Mouse (Mus musculus): Measurements from ENCODE around the gene Gpx3.
A peak's percentile ranks its signal among the peaks of the same experiment; 100 is the strongest.
"Not testable (repeated sequence)": the region's sequence is repeated elsewhere in the genome, so short reads cannot be mapped to it uniquely, and the experiment has no call there.

Gpx3 gene

DNA sequence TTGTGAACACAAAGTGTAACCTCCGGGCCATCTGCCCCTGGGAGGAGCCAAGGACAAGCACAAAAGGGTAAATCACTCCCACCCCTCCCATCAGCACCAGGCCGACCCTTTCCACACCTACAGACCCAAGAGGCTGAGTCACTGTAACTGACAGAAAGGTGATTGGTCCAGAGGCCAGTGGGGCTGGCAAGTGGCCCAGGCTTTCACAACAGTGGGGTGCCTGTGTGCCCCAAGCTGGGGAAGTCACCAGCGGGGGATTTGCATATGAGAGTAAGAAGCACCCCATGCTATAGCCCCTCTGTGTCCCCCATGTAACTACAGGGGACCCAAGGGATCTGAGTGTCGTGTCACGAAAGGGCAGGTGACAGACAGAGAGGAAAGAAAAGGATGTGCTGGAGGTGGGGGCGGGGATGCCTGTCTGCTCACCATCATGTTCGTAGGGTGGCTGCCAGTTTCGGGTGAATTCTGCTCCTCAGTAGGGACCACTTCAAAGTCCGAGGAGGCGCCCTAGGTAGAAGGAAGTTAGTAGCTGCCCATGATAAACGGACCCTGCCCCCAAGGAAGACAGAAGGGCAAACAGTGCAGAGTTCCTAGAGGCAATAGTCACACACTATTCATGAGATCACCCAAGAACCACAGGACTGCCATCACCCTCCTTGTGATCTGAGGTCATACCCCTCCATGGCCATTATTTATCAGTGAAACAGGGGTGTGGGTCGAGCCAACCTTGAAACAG lies 34.0 kb downstream of the Gpx3 start:
- no peak for ATAC-seq (ENCODE audit: low TSS enrichment)

DNA sequence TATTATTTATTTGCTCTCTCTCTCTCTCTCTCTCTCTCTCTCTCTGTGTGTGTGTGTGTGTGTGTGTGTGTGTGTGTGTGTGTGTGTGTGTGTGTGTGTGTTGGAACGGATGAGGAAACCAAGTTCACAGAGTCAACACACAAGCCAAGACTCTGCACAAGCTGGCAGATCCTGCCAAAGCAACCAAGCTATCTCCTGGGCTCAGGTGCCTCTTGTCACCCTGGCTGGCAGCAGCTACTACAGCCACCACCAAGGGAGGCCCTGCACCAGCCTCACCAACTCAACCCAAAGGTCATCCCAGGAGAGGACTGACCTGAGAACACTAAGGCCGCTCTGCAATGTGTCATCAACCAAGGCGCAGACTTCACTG lies 34.5 kb downstream of the Gpx3 start:
- ATAC-seq (ENCODE audit: low TSS enrichment): no peak

DNA sequence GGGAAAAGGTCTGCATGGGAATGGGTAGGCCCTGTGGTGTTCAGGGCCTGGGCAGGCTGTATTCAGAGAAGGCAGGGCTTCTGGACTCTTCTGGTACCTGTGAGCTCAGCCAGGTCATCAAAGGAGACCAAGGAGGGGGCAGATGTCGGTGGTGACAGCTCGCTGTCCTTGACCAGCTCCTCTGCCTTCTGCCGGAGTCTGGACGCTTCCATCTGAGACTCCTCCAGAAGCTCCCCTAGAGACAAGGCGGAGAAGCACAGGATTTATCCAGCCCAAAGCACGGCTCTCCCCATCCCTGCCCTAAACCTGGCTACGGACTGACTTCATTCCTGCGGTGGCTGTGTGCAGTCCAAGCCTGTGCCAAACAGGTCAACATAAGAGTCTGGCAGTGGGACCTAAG lies 37.2 kb downstream of the Gpx3 start:
- 0 out of 2 replicates have a peak, but pooled peaks have one; percentile 42 for ATAC-seq (ENCODE audit: low TSS enrichment)

DNA sequence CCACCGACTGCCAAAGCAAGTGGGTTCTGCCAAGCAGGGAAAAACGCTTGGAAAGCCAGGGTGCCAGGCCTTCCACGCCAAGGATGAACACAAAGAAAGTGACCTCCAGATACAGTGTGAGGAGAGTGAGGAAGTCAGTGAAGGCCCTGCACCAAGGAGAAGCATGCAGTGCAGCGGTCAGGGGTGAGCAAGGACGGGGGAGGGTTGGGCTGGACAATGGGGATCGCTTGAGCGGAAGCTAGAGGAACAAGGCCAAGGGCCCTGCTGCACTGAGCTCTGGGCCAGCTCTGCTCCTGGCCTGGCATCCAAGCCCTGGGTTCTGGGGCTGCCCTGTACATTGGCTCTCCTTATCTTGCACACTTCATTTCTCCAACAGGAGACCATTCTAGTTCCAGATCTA lies 37.8 kb downstream of the Gpx3 start:
- ATAC-seq (ENCODE audit: low TSS enrichment): no peak

DNA sequence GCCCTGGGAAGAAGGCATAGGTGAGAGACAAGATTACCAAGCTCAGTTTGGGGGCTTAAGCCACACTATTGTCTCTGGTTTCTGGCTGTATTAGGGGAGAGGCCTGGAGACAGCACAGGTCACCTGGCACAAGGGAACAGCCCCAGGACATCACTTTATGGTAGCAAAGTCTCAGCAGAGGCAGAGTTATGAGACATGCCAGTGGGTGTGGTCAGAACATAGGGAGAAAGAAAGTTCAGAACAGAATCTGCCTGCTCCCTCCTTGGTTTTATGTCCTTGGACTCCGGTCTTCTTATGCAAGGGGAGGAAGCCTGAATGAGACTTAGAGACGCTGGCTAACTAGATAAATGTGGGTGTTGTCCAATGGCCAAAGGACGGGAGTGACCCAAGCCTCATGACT lies 42.4 kb downstream of the Gpx3 start:
- no peak for ATAC-seq (ENCODE audit: low TSS enrichment)

DNA sequence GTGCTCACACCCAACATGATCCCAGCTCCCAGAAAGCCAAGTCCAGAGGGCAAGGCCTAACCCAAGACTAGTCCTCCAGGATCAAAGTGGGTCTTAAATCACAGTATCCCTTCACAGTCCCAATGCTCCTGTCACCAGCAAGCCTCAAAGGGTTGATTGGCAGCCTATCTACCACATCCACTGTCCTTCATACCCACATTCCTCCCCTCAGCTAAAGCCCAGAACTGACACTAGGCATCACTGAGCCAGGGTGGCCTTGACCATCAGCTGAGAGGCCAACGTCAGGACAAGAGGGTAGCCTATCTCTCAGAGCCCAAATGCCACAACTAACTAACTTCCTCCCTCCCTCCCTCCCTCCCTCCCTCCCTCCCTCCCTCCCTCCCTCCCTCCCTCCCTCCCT lies 47.5 kb downstream of the Gpx3 start:
- ATAC-seq (ENCODE audit: low TSS enrichment): no peak

DNA sequence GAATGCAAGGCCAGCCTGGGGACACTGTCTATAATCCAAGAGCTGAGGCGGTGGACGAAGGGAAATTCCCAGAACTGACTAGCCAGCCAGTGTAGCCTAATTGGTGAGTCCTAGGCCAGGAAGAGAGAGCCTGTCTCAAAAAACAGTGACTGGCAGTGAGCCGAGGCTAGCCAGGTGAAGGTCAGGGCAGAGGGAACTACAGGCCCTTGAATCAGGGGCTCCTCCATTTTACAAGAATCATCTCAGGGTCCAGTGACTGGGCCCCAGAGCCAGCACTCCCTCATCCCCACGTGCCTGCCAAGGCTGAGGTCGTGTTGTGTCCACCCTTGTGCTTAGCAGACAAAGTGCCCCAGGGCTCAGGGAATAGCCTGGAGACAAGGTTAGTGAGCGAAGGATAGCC lies 48.4 kb downstream of the Gpx3 start:
- no peak for ATAC-seq (ENCODE audit: low TSS enrichment)

DNA sequence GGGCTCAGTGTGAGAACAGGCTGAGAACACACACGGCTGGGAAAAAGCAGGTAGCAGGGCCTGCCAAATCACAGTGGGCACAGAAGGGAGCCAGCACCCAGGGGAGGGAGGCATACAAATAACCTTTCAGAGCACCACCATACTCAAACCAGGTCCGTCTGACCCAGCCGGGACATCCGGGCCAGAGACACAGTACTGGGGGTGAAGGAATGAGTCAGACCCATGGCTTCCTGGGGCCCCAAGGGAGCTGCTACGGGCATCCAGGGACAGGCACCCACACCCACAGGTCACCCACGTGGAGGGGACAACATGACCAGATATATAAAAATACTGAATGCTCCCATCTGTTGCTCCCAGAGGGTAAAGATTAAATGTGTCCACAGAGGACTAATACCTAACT lies 50.4 kb downstream of the Gpx3 start:
- no peak for ATAC-seq (ENCODE audit: low TSS enrichment)

DNA sequence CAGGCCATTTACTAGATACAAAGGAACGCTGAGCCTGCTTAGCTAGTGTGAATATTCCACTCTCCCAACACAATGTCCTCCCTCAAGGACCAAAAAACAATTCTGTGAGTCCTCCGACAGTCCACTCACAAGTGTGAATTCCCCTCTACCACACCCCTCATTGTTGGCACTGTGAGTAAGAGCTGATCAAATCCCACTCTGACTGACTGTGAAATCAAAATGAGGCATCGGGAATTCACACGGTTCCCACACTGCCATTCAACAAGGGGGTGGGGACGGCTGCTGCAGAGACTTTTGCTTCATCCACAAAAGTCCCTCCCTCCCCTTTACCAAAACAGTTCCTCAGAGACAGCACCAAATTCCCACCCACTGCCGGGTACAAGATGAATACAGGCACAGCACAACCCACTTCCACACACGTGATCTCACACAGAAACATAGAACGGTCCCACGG lies 51.8 kb downstream of the Gpx3 start:
- ATAC-seq (ENCODE audit: low TSS enrichment): peak; percentile 51

DNA sequence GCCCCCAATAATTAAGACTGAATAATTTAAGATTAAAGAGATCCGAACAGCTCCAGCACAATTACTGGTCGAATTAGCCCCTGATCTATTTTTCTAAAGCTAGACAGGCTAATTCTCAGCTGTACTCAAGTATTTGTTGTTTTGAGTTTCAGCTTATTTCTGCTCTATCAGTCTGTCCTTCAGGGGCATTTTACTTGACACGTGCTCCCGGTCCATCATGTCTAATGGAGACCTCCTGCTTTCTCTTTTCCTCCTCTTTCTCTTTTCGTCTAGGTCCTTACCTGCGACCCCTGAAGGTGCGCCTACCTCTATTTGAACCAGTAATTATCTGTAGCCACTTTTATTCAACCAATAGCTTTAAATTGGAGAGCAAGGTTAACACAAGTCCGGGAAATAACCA lies 52.5 kb downstream of the Gpx3 start:
- ATAC-seq (ENCODE audit: low TSS enrichment): no peak

DNA sequence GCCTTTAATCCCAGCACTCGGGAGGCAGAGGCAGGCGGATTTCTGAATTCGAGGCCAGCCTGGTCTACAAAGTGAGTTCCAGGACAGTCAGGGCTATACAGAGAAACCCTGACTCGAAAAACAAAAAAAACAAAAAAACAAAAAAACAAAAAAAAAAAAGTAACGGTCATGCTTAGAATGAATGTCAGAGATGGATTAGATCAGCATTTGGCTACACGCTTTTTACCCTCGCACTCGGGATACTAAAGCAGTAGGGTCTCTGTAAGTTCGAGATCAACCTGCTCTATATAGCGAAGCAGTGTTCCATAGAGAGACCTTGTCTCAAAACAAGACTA lies 53.1 kb downstream of the Gpx3 start:
- not testable (repeated sequence) for ATAC-seq (ENCODE audit: low TSS enrichment)

DNA sequence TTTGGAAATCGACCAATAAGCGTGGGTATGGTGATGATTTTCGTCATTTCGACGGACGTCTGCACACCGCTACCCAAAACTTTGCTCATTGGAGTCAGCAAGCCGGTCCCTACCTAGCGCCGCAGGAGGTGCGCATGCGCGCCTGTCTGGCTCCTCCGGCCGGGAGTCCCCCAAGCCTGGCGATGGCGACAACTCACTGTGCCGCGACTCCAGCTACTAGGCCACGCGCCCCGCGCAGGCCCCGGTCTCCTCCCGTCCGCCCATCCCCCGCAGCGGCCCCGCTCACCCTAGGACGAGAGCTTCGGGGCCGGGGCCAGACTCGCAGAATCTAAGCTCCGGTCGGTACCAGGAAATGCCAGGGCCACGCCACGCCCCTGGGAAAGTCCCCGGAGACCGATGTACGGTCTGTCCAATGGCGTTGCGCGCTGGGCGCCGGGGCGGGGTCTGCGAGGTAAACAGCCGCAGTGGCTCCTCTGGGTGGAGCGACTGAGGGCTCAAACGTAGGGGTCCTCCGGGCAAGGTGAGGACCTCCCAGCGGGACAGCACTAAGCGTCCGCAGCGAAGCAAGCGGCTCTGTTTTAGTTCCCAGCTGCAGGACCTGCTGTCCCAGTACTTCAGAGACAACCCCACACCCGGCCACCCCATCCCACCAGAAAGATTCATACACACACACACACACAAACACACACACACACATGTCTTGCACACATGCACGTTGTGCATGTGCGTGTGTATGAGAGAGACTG lies 53.7 kb downstream of the Gpx3 start:
- peak; percentile 98 for ATAC-seq (ENCODE audit: low TSS enrichment)

DNA sequence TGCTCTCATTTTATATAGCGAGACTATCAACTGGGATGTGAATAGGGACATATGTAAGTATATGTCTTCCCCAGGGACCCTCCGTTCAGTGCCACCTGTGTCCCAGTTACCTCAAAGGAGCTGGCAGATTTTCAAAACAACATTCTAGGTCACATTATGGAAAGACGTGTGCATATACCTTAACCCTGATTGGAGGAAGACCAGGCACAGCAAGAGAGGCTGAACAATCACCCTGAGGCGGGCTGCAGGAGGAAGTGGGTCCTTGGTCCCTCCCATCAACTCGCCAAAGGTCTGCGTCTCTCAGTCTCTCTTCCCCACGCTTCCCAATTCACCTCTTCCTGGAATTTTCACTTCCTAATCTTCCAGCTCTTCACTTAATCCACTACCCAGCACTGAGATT lies 54.7 kb downstream of the Gpx3 start:
- no peak for ATAC-seq (ENCODE audit: low TSS enrichment)

DNA sequence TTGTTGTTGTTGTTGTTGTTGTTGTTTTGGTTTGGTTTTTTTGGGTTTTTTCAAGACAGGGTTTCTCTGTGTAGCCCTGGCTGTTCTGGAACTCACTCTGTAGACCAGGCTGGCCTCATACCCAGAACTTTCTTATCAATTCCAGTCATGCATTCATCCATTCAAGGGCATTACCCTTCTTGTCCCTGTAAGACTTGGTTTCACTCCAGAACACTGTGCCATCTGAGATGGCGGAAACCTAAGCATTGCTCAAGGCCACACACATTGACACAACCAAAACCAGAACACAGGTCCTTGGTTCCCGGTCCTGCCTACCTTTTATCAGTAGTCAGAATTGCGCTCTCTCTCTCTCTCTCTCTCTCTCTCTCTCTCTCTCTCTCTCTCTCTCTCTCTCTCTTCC lies 55.5 kb downstream of the Gpx3 start:
- not testable (repeated sequence) for ATAC-seq (ENCODE audit: low TSS enrichment)

DNA sequence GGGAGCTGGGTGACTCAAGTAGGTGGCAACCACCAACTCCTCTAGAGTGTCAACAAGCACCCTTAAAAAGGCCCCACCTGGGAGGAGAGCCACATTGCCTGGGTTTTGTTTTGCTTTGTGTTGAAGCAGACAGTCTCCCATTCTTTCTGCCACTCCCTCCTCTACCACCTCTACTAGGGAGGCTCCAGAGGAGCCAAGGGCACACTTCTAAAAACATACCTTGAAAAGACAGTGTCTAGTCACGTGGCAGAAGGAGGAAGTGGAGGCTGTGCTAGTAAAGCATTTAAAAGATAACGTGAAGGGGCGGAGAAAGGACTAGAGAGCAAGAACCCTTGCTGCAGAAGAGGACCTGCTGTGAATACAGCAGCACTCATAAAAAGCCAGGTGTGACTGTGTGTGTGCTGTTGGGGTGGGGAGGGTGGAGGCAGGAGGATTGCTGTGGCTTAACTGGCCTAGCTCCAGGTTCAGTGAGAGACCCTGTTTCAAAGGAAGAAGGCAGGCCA lies 56.4 kb downstream of the Gpx3 start:
- no peak for ATAC-seq (ENCODE audit: low TSS enrichment)

All from frontal cortex, adult (tissue).